Mouse (Mus musculus) spleen, adult 2 months (tissue): ENCODE data around the gene Zfp605. TPM values are rescaled to one million over a fixed set of nuclear protein-coding genes. Genes with fewer than 3 reads are reported as not detected.
"Not testable (repeated sequence)": the region's sequence is repeated elsewhere in the genome, so short reads cannot be mapped to it uniquely, and the experiment has no call there.

ENCODE experiments used
- DNase-seq, 2 experiments: peaks; one replicate each; pipeline versions ENCODE4 v3.0.0 to v3.0.0-alpha.2; 2012 to 2021; ENCODE audit warnings: low spot score in 2 of 2, low read depth in 1 of 2
- H3K27ac ChIP-seq: fragments of 200-500 bp; 2 replicates; pipeline ENCODE4 v1.5.1; 2012; ENCODE audit warnings: low read length, inconsistent platforms; ENCODE audit not compliant: insufficient read depth
- H3K27me3 ChIP-seq: fragments of 200-500 bp; 2 replicates; pipeline ENCODE4 v1.6.1; 2012; ENCODE audit warnings: mild to moderate bottlenecking, moderate library complexity, low read length, inconsistent platforms; ENCODE audit not compliant: control insufficient read depth, insufficient read depth
- H3K36me3 ChIP-seq: fragments of 200-500 bp; 2 replicates; pipeline ENCODE4 v1.6.1; 2012; ENCODE audit warnings: mild to moderate bottlenecking, low read length, inconsistent platforms; ENCODE audit not compliant: control insufficient read depth, insufficient read depth
- H3K4me1 ChIP-seq: fragments of 200-500 bp; 2 replicates; pipeline ENCODE4 v1.6.1; 2011; ENCODE audit warnings: inconsistent platforms; ENCODE audit not compliant: control insufficient read depth, insufficient read depth, insufficient read length
- H3K4me3 ChIP-seq: fragments of 200-500 bp; 2 replicates; pipeline ENCODE4 v1.5.1; 2011; ENCODE audit warnings: mild to moderate bottlenecking, inconsistent platforms; ENCODE audit not compliant: insufficient read depth, insufficient read length; ENCODE audit errors: extremely low read depth
- CTCF ChIP-seq: fragments of 200-500 bp; IDR thresholded peaks from 2 replicates; pipeline ENCODE4 v1.5.1; 2011; ENCODE audit warnings: mild to moderate bottlenecking, inconsistent platforms; ENCODE audit not compliant: insufficient read depth, insufficient read length, insufficient replicate concordance; ENCODE audit errors: extremely low read depth
- POLR2A ChIP-seq: fragments of 200-500 bp; IDR thresholded peaks from 2 replicates; pipeline ENCODE4 v1.6.1; 2011; ENCODE audit warnings: low read depth, low read length, inconsistent platforms
- WGBS: fragments of 180-500 bp; shearing (Covaris S2); methylation state at CpG from one replicate; pipeline ENCODE4 v1.1.7; 2018; 5-methylcytosine and 5-hydroxymethylcytosine counted together
- polyA plus RNA-seq: library from polyadenylated mRNA; depleted of rRNA; stranded (reverse); fragments of >200 nt; gene quantifications from 2 replicates; pipeline ENCODE4 v1.2.3, GENCODE M21; 2012

Gene Zfp605
- polyA plus RNA-seq, 1 experiment, result 0.32 TPM

- DNase-seq, result no peak
- TF ChIP-seq POLR2A (no peak), CTCF (no peak)
- Histone ChIP-seq H3K27me3 (no peaks in the 10 kb centered on the region), H3K36me3 (peaks cover 20% of the 10 kb centered on the region), H3K27ac (no peak overlapping the region), H3K4me3 (no peak overlapping the region), H3K4me1 (peaks cover 12% of the 10 kb centered on the region)
- 96% methylated on average over 27 of the region's 27 CpGs for WGBS
Measured at GRCm38 (mm10) chr5:110103901-110104615, 5.8 kb upstream of the Zfp605 start.

- TF ChIP-seq CTCF, result no peak
- TF ChIP-seq POLR2A, result no peak
- H3K27me3 ChIP-seq, result no peaks in the 10 kb centered on the region
- peaks cover 12% of the 10 kb centered on the region for H3K4me1 ChIP-seq
- H3K36me3 ChIP-seq, result peaks cover 20% of the 10 kb centered on the region
- H3K4me3 ChIP-seq, result no peak overlapping the region
- no peak for DNase-seq
- H3K27ac ChIP-seq, result no peak overlapping the region
- WGBS, result 96% methylated on average over 36 of the region's 36 CpGs
Measured at GRCm38 (mm10) chr5:110104616-110105380, 5.1 kb upstream of the Zfp605 start.

GRCm38 (mm10) chr5:110106140-110106871 is 3.6 kb upstream of the Zfp605 start:
- Histone ChIP-seq H3K27me3 (no peaks in the 10 kb centered on the region), H3K36me3 (peaks cover 20% of the 10 kb centered on the region), H3K27ac (no peak overlapping the region), H3K4me1 (peaks cover 9% of the 10 kb centered on the region), H3K4me3 (no peak overlapping the region)
- DNase-seq, result no peak
- TF ChIP-seq CTCF (no peak), POLR2A (no peak)
- 94% methylated on average over 26 of the region's 26 CpGs for WGBS

GRCm38 (mm10) chr5:110106901-110107564 is 2.9 kb upstream of the Zfp605 start:
- 35% methylated on average over 41 of the region's 41 CpGs for WGBS
- peak in 1 of 2 experiments; percentile 30 for DNase-seq
- Histone ChIP-seq H3K27me3 (no peaks in the 10 kb centered on the region), H3K36me3 (peaks cover 20% of the 10 kb centered on the region), H3K4me3 (peak overlapping the region; percentile 89), H3K4me1 (peaks cover 4% of the 10 kb centered on the region), H3K27ac (peak overlapping the region; percentile 85)
- TF ChIP-seq POLR2A (no peak), CTCF (no peak)

DNA sequence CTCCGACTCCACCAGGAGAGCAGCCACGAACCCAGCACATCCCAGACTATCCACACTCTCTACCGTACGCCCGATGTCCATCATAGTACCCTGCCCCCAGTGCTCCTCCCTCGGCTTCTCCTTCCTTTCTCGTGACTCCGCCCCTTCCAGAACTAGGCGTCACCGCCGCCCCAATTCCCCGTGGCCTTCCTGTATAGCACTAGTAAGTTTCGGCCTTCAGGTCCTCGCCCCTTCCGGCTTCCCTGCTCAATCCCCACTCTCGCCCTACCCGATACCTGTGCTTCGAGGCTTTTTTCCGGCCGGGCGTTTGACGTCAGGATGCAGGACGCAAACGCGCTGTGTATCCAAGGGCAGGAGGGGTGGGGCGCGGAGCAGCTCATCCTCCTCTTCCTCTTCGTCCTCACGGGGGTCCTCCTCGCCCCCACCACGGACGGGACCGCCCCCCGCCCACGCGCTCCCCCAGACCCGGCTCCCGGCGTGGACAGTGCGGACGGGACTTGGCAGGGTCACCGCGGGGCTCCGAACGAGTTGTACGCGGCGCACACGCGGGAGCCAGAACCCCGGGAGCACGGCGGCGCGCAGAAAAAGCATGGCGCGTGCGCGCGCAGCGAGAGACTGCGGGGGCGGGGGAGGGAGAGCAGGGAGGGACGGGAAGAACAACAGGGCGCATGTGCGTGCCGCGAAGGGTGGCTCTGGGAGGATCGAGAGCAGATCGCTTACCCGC is 2.1 kb upstream of the Zfp605 start, which contains the start of gene Gtpbp6:
Gtpbp6 (minus strand) TSS at position 617 of the 724 bp plus-strand sequence.
- Histone ChIP-seq H3K4me1 (peaks cover 4% of the 10 kb centered on the region), H3K36me3 (peaks cover 21% of the 10 kb centered on the region), H3K4me3 (peak within 1 kb of the TSS; percentile 89), H3K27me3 (no peaks in the 10 kb centered on the region), H3K27ac (peak within 1 kb of the TSS; percentile 85)
- TF ChIP-seq POLR2A, result peak; percentile 40
- TF ChIP-seq CTCF, result no peak
- DNase-seq, result peak; percentile 88 to 92
- under 1% methylated on average over 71 of the region's 71 CpGs for WGBS

- no peaks in the 10 kb centered on the region for H3K27me3 ChIP-seq
- peaks cover 4% of the 10 kb centered on the region for H3K4me1 ChIP-seq
- TF ChIP-seq CTCF, result no peak
- TF ChIP-seq POLR2A, result no peak
- no peak for DNase-seq
- peak overlapping the region; percentile 89 for H3K4me3 ChIP-seq
- 2% methylated on average over 7 of the region's 7 CpGs for WGBS
- H3K27ac ChIP-seq, result peak overlapping the region; percentile 85; the same call in 1 of the 2 replicates
- peaks cover 21% of the 10 kb centered on the region for H3K36me3 ChIP-seq
Measured at GRCm38 (mm10) chr5:110108305-110108628, 1.6 kb upstream of the Zfp605 start.

DNA sequence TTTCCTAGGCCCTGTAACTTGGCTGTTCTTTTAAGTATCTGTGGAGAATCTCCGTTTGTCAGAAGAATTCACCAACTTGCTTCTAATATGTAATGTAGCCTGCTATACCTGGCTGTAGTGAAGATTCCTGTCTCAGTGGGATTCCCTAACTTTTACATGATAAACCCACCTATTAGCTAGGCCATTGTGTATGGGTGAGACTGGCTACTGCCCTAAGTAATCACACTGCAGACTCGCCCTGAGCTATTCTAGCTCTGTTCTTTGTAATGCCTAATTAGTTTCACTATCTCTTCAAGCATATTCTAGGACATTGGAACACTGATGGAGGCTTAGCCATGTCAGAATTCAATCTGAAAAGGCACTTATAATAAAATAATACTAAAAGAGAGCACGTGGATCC is 12.5 kb downstream of the Zfp605 start:
- H3K4me3 ChIP-seq, H3K4me1 ChIP-seq, H3K27ac ChIP-seq, H3K36me3 ChIP-seq, DNase-seq, H3K27me3 ChIP-seq: not testable (repeated sequence)
- WGBS, result 89% methylated on average over 3 of the region's 3 CpGs
